Mouse (Mus musculus) erythroblast, embryonic 14.5 days (primary cell): ENCODE measurements around the gene Olfr721-ps1.

ENCODE experiments used
- GATA1 ChIP-seq: IDR thresholded peaks from 2 replicates; pipeline ENCODE4 v1.6.1; 2012; ENCODE audit warnings: low read length, inconsistent platforms, mixed read lengths
- TAL1 ChIP-seq: IDR thresholded peaks from 3 replicates; pipeline ENCODE4 v1.6.1; 2012; ENCODE audit warnings: low read length, inconsistent platforms, mixed read lengths

DNA sequence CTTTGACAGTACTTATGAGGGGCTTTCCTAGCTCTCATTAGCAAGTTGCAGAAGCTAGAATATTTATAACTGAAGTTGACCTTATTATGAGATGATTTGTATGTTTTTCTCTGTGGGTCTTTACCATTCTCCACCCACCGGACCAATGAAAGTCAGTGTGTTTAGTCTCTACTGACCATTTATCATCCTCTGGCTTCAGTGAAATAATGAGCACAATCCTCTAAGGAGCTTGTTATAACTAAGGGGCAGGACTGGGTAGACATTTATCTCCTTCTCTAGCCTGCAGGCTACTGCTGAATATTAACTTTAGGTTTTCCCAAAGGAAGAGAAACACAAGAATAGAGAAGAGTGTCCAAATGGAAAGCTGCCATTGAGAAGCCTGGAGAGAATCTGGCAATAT, 5.6 kb upstream of the Olfr721-ps1 start:
- TF ChIP-seq GATA1 (no peak), TAL1 (no peak)
